Mouse (Mus musculus) midbrain, embryonic 11.5 days (tissue): ENCODE measurements at regions not wholly inside any gene's neighbourhood (a gene's known extent, or its start where the extent isn't known, plus 50 kb on each side); places are given as distances from the start of the nearest gene placed in this dataset.
A peak's percentile ranks its signal among the peaks of the same experiment; 100 is the strongest.

Source experiments
- ATAC-seq: fragments of 200-750 bp; cut with Nextera tagmentation; 2 replicates; pipeline ENCODE4 v1.8.0; 2017; ENCODE audit warnings: moderate TSS enrichment, moderate library complexity; ENCODE audit not compliant: low FRiP score
- DNase-seq: peaks from one replicate; pipeline ENCODE4 v3.0.0; 2015; ENCODE audit warnings: low spot score; ENCODE audit errors: missing footprints
- H3K27ac ChIP-seq: fragments of 300-500 bp; sonication (generic); 2 replicates; pipeline ENCODE4 v1.5.1; 2014; ENCODE audit warnings: low read depth, low read length
- H3K27me3 ChIP-seq: fragments of 300-500 bp; sonication (generic); 2 replicates; pipeline ENCODE4 v1.6.1; 2014; ENCODE audit warnings: mild to moderate bottlenecking, low read length, moderate library complexity, mixed read lengths; ENCODE audit not compliant: control insufficient read depth, insufficient read depth
- H3K36me3 ChIP-seq: fragments of 300-500 bp; sonication (generic); 2 replicates; pipeline ENCODE4 v1.6.1; 2014; ENCODE audit warnings: mild to moderate bottlenecking, low read length, moderate library complexity, mixed read lengths; ENCODE audit not compliant: control insufficient read depth, insufficient read depth
- H3K4me1 ChIP-seq: fragments of 300-500 bp; sonication (generic); 2 replicates; pipeline ENCODE4 v1.6.1; 2014; ENCODE audit warnings: low read length; ENCODE audit not compliant: control insufficient read depth, insufficient read depth
- H3K4me2 ChIP-seq: fragments of 300-500 bp; sonication (generic); 2 replicates; pipeline ENCODE4 v1.6.1; 2014; ENCODE audit warnings: mild to moderate bottlenecking, moderate library complexity
- H3K4me3 ChIP-seq: fragments of 300-500 bp; sonication (generic); 2 replicates; pipeline ENCODE4 v1.5.1; 2014; ENCODE audit warnings: low read depth, low read length
- H3K9ac ChIP-seq: fragments of 300-500 bp; sonication (generic); 2 replicates; pipeline ENCODE4 v1.6.1; 2014; ENCODE audit warnings: low read length
- H3K9me3 ChIP-seq: fragments of 300-500 bp; sonication (generic); 2 replicates; pipeline ENCODE4 v1.6.1; 2016; ENCODE audit warnings: low read length; ENCODE audit not compliant: control insufficient read depth
- WGBS: fragments of 180-500 bp; shearing (Covaris S2); extraction: QIAGEN DNeasy Blood & Tissue Kit; methylation state at CpG from one replicate; pipeline ENCODE4 v1.1.7; 2014; 5-methylcytosine and 5-hydroxymethylcytosine counted together

DNA sequence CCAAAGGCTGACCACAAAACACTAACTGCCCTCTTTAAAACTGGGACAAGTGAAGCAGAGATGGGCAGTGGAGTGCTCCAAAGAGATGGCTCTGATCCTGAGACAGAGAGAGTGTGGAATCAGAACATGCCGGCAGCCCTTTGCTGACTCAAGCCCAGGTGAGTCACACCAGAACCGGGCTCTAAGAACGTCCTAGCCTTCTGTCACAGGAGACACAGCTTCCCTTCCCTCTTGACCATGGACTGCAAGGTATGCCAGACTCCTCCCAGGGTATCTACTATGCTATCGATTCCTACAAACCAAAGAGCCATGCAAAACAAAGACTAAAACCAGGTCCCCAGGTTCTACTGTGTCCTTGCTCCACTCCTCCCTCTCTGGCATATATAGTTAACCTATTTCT is 98.0 kb downstream of the Dhx15 start:
- ATAC-seq = no peak
- H3K36me3 ChIP-seq = no peaks in the 10 kb centered on the region
- no peak overlapping the region for H3K4me3 ChIP-seq
- H3K9me3 ChIP-seq = no peaks in the 10 kb centered on the region
- DNase-seq = no peak
- H3K27ac ChIP-seq = no peak overlapping the region
- H3K4me2 ChIP-seq = no peak overlapping the region
- no peaks in the 10 kb centered on the region for H3K4me1 ChIP-seq
- WGBS = 88% methylated on average over 4 of the region's 4 CpGs
- no peak overlapping the region for H3K9ac ChIP-seq
- no peaks in the 10 kb centered on the region for H3K27me3 ChIP-seq

DNA sequence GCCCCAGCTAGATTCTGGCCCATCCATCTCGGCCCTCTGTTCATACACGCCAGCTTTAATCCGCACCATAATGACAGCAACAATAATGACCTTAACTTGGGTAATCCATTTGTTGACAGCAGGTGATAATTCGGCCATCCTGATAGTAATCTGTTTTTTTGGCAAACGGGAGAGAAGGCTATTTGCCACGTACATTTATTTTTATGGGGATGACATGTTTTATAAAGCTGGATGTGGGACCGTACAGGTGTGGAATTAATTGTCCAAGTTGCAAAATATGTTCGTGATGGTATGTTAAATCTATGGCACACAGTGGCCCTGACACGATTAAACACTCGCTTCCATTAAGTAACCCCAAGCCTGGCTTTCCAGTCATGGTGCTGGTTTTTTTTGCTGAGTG is 102.2 kb downstream of the Dhx15 start:
- WGBS = 72% methylated on average over 10 of the region's 10 CpGs
- no peaks in the 10 kb centered on the region for H3K27me3 ChIP-seq
- ATAC-seq = no peak
- no peak overlapping the region for H3K27ac ChIP-seq
- no peak overlapping the region for H3K4me3 ChIP-seq
- no peaks in the 10 kb centered on the region for H3K9me3 ChIP-seq
- H3K4me1 ChIP-seq = no peaks in the 10 kb centered on the region
- no peak for DNase-seq
- no peak overlapping the region for H3K4me2 ChIP-seq
- no peaks in the 10 kb centered on the region for H3K36me3 ChIP-seq
- no peak overlapping the region for H3K9ac ChIP-seq

DNA sequence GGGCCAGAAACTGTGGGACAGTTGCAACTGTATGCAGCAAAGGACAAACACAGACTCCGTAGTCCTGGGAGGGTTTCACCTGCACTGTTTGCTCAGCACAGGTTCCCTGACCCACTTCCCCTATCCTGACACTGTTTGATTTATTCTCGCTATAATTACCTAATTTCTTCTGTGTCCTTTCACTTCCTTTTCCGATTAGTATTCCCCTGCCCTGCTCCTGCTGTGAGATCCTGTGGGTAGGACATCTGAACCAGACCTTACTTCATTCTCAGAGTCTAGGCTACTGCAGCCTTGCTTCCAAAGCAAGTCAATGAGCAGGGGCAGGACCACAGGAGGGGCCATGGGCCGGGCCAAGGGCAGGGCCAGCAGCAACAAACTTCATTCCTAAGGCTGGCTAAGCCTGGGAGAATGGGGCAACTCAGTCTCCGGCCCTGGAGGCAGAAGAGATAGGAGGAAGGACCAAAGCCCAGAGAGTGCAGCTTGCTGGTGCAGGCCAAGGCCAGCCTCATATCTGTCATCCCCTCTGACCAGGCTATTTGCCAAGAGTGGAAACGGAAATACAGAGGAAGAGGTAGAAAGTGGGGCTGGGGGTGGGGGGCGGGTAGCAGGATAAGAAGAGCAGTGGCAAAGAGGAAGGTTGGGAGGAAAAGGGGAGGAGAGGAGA is 103.4 kb downstream of the Dhx15 start:
- H3K4me2 ChIP-seq = no peak overlapping the region
- DNase-seq (peak; percentile 78), ATAC-seq (no peak)
- H3K27me3 ChIP-seq = no peaks in the 10 kb centered on the region
- H3K36me3 ChIP-seq = no peaks in the 10 kb centered on the region
- 58% methylated on average over 7 of the region's 7 CpGs for WGBS
- H3K4me1 ChIP-seq = no peaks in the 10 kb centered on the region
- H3K27ac ChIP-seq = no peak overlapping the region
- H3K9me3 ChIP-seq = no peaks in the 10 kb centered on the region
- H3K4me3 ChIP-seq = no peak overlapping the region
- no peak overlapping the region for H3K9ac ChIP-seq

DNA sequence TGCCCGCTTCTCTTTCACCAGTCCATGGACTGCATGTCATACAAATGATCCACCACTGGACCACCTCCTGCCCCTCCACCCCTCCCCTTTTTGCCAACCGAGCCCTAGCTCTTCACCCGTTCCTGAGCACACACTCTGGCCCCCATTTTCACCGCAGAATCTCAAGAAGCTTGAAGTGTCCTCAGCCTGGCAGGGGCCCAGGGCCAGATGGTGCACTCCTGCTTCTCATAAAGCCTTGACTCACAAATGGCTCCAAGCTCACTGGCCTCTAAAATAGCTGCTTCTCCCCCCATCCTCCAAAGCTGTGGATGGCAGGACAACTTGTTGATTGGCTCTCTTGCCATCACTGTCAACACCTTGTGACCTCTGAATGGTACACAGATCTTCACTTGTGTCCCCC is 110.0 kb downstream of the Dhx15 start:
- WGBS = 79% methylated on average over 4 of the region's 4 CpGs
- no peaks in the 10 kb centered on the region for H3K4me1 ChIP-seq
- H3K9ac ChIP-seq = no peak overlapping the region
- no peak overlapping the region for H3K27ac ChIP-seq
- DNase-seq (no peak), ATAC-seq (no peak)
- H3K27me3 ChIP-seq = no peaks in the 10 kb centered on the region
- no peak overlapping the region for H3K4me2 ChIP-seq
- no peak overlapping the region for H3K4me3 ChIP-seq
- no peaks in the 10 kb centered on the region for H3K36me3 ChIP-seq
- no peaks in the 10 kb centered on the region for H3K9me3 ChIP-seq

DNA sequence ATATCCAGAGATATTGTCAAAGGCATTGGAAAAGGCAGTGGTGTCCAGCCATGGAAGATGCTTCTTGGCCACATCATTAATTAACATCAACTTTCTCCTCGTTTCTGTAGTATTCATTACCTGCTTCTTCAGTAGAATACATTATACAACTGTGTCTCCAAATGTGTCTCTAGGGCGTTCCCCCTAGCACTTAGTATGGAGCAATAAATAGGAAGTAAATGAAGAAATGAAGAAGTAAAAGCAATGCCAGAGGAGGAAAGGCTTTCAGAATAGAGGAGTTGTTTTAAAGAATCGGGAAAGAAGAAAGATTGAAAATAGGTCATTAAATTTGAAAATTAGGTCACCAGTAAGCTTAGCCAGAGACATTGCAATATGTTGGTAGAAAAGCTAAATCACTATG is 112.6 kb downstream of the Dhx15 start:
- Histone ChIP-seq H3K9ac (no peak overlapping the region), H3K9me3 (no peaks in the 10 kb centered on the region), H3K4me3 (no peak overlapping the region), H3K4me1 (no peaks in the 10 kb centered on the region), H3K27ac (no peak overlapping the region), H3K4me2 (no peak overlapping the region), H3K27me3 (no peaks in the 10 kb centered on the region), H3K36me3 (no peaks in the 10 kb centered on the region)
- no peak for ATAC-seq
- 86% methylated on average over 3 of the region's 3 CpGs for WGBS
- peak; percentile 19 for DNase-seq

DNA sequence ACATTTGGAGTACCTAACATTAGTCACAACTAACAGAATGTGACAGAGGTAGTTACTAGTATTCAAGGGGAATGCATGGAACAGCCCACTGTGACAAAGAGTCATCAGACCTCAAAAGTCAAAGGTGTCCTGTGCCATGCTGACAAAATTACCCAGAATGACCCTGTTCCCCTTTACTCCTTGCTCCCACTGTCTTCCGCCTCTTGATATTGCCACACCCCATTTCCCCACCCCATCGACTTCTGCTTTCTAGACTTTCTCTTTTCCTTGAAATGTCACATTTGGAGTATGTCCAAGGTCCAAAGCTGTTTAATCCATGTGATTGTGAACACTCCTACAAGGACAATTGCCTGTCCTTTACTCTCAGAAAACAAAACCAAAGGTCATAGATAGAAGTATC is 115.2 kb downstream of the Dhx15 start:
- ATAC-seq = no peak
- 91% methylated on average over 2 of the region's 2 CpGs for WGBS

DNA sequence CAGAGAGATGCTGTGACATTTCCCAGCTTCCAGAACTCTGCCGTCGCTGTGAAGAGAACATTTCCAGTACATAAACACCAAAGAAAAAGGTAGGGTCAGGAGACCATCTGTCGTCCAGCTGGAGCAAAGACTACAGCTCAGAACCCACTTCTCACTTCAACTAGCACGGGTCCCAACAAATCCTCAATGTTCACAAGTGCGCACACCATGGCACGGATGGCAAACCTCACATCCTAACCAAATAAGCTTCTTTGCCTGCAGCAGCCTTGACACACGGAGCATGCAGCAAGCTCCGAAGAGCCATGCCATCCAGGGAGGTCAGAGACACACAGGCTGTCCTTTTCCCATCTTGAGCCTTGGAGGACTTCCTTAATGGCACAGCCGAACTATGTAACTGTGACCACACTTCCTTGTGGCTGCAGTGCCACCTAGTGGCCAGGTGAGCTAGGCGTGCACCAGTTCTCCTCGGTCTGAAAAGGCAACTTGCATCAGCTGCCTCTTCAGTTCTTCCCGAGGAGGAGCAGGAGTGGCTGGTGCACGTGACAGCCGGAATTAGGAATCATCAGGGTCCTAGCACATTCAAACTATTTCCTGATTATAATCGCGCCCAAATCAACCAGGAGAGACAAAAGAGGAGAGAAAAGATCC is 125.4 kb downstream of the Dhx15 start:
- H3K4me2 ChIP-seq = no peak overlapping the region
- H3K4me1 ChIP-seq = no peaks in the 10 kb centered on the region
- no peak overlapping the region for H3K4me3 ChIP-seq
- no peaks in the 10 kb centered on the region for H3K9me3 ChIP-seq
- DNase-seq (peak; percentile 98), ATAC-seq (peak; percentile 93)
- H3K27ac ChIP-seq = no peak overlapping the region
- WGBS = 42% methylated on average over 16 of the region's 16 CpGs
- H3K27me3 ChIP-seq = no peaks in the 10 kb centered on the region
- no peaks in the 10 kb centered on the region for H3K36me3 ChIP-seq
- no peak overlapping the region for H3K9ac ChIP-seq

More for the DNA sequence above, 115.2 kb downstream of the Dhx15 start:
- no peaks in the 10 kb centered on the region for H3K27me3 ChIP-seq
- DNase-seq = no peak
- no peak overlapping the region for H3K27ac ChIP-seq
- no peak overlapping the region for H3K4me3 ChIP-seq
- no peaks in the 10 kb centered on the region for H3K36me3 ChIP-seq
- no peak overlapping the region for H3K9ac ChIP-seq
- no peak overlapping the region for H3K4me2 ChIP-seq
- no peaks in the 10 kb centered on the region for H3K9me3 ChIP-seq
- no peaks in the 10 kb centered on the region for H3K4me1 ChIP-seq

DNA sequence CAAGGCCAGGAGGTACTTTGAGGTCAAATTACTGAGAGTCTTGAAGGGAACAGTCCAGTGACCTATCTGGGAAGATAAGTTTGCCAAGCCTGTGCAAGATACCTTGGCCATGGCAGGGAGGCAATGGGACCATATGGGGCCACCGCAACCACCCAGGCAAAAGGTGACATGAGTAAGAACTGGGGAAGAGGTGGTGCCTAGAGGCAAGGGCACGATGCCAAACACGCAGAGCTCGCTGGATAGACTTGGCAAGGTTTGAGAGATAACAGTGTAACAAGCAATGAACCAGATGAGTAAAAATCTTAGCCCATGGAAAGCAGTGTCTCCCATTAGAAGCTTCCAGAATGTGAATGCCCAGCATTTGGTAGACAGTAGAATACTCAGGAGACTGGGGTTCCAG is 128.1 kb downstream of the Dhx15 start:
- ATAC-seq = no peak
- Histone ChIP-seq H3K9me3 (no peaks in the 10 kb centered on the region), H3K4me1 (no peaks in the 10 kb centered on the region), H3K9ac (no peak overlapping the region), H3K27me3 (no peaks in the 10 kb centered on the region), H3K4me2 (no peak overlapping the region), H3K27ac (no peak overlapping the region), H3K36me3 (no peaks in the 10 kb centered on the region), H3K4me3 (no peak overlapping the region)
- 94% methylated on average over 4 of the region's 4 CpGs for WGBS
- peak; percentile 26 for DNase-seq

DNA sequence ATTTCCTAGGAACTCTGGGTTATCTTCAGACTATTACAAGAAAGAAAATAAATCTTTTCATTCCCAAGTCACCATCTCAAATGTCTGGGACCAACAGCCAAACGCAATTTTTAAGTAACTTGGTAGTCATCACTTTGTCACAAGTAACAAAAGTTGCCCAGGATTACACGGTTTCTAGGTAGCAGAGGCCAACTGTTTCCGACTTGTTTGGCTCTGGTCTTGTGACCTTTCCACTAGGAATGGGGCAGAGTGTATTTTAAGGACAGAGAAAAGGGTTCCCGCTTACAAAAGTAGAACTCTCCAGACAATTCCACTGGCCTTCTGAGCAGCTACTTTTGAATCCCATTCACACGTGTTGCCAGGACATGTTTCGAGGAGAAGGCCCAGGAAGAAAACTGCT is 129.1 kb downstream of the Dhx15 start:
- Histone ChIP-seq H3K9ac (no peak overlapping the region), H3K4me2 (no peak overlapping the region), H3K4me1 (no peaks in the 10 kb centered on the region), H3K4me3 (no peak overlapping the region), H3K27me3 (no peaks in the 10 kb centered on the region), H3K9me3 (no peaks in the 10 kb centered on the region), H3K27ac (no peak overlapping the region), H3K36me3 (no peaks in the 10 kb centered on the region)
- DNase-seq (peak; percentile 71), ATAC-seq (no peak)
- 69% methylated on average over 6 of the region's 6 CpGs for WGBS
